Mouse (Mus musculus) heart, adult 8-10 months (tissue): ENCODE measurements around the gene Arhgap45. TPM values are rescaled to one million over a fixed set of nuclear protein-coding genes. Genes with fewer than 3 reads are reported as not detected.

ENCODE experiments used
- DNase-seq: peaks from one replicate; pipeline ENCODE4 v3.0.0; 2022; ENCODE audit warnings: low spot score
- total RNA-seq, 4 experiments: library from RNA; stranded (reverse); gene quantifications; 2 replicates each; pipeline ENCODE4 v1.2.4; 2022

Arhgap45 gene
- total RNA-seq, 4 experiments from 2014 or later: 2.9 to 5.1 (median 3.4) TPM

GRCm38 (mm10) chr10:80055364-80055763 is 38.9 kb downstream of the Arhgap45 start:
- DNase-seq: no peak

GRCm38 (mm10) chr10:80055891-80056290 is 39.4 kb downstream of the Arhgap45 start:
- DNase-seq: no peak

DNA sequence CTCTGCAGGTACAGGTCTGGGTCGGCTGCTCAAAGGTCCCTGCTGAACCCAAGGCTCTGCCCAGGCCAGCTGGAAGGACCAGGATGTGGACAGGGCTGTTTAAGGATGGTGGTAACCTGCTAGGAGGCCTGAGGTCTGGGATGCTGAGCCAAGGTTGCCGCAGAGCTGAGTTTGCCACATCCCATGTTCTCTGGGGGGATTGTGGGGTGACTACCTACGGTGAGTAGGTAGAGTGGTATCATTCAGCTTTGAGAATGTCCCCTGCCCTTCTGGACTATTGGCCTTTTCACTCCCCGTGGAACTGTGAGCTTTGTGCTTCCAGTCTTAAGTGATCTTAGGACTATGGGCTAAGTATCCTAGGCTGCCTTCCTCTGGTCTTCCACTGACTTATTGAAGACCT is 40.1 kb downstream of the Arhgap45 start:
- no peak for DNase-seq

DNA sequence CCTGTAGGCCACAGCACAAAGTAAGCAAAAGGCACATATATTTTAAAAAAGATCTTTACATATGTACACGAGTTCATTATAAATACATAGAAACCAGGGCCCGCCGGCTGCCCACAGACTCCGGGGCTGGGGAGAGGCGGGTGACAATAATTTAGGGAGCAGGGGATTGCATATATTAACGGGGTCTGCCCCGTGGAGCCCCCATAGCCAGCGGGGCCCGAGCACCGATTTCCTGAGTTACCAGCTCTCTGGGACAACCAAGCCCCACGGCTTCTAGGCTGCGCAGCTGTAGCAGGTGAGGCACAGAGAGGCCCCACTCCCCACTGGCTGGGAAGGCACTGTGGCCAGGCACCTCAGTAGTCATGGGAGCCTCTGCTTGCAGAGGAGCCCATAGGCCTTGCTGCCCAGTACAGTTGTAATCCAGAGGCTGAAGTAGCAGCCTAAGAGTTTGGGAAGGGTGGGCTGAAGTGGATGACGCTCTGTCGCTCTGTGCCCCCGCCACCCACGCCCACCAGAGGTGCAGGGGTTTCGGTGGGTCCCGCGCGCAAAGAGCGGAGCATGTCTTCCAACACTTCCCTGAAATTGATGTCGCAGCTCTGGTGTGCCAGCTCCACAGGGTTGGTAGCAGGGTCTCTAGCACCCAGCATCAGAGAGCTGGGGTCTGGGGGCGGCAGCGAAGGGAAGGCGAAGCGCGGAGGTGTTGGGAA is 40.7 kb downstream of the Arhgap45 start:
- DNase-seq: no peak

- DNase-seq: no peak
Measured at GRCm38 (mm10) chr10:80057683-80058326, 41.4 kb downstream of the Arhgap45 start.

- DNase-seq: no peak
Measured at GRCm38 (mm10) chr10:80063104-80063503, 46.7 kb downstream of the Arhgap45 start.

DNA sequence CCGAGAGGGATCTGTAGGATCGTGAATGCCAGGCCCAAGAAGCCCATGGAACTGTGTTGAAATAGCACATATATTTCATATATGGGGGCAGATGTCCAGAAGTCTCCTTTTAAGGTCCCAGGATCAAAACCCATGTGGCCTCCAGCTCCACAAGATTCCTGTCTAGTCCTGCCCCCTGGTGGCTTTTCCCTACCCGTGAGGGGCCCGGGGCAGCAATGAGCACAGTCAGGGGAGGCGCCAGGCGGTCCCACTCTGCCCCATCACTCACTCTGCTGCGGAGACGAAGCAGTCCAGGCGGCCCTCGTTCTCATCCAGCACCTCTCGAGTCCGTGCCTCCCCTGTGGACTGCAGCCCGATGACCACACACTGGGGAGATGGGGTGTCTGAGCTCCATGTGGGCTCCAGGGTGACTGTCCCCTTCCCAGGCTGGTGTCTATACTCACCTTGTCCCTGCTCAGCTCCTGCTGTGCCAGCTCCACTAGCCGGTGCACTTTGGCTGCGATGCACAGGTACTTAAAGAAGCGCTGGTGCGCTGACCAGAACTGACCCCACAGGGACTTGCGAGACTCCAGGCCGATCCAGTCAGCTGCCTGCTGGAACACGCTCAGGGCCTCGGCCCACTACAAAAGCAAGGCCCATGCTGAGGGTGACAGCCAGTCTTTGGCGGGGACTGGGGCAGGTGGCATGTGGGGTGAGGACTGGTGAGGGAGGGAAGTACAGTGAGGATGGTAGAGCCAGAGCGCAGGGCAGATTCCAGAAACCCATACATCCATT is 47.6 kb downstream of the Arhgap45 start:
- DNase-seq: no peak

DNA sequence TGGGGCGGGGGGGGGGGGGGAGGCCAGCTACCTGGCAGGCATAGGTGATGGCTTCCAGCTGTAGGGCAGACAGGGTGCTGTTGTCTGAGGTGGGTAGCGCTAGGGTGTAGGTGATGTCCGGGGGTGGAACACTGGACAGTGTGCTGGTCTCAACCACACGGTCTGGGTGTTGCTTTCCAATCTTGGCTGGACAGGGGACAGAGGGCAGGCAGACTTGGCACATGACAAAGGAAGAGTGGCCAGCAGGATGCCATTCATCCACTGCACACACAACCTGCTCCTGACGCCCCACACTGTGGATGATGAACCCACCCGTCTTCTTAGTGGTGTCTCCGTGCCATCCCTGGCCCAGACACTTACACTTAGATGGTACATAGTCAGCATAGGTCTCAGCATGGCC is 52.8 kb downstream of the Arhgap45 start:
- no peak for DNase-seq

GRCm38 (mm10) chr10:80069948-80070450 is 53.5 kb downstream of the Arhgap45 start:
- DNase-seq: no peak

DNA sequence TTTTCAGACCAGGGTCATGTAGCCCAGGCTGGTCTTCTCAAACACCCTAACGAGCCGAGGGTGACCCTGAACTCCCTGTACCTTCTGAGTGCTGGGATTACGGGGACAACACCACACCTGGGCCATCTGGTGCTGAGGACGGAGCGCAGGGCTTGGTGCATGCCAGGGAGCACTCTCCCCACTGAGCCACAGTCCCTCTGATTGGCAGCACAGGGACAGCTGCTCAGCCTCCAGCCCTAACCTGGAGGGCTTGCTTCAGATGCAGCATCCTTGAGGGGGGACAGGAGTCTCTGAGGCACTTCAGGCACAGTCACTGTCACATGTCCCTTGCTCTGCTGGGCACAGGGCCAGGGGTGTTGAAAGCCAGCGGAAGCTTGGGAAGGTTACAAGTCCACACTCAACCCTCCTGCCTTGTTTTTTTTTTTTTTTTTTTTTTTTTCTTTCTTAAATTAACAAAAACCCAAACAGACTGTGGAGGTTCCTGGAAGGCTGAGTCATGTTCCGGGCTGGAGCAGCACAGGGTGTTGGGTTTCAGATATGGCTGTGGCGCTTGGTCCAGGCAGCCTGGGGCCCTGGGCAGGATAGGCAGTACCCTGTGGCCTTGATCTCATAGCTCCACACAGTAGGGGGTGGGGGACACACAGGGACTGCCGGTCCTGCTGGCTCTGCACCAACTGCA is 54.5 kb downstream of the Arhgap45 start:
- peak; percentile 87 for DNase-seq

- DNase-seq: no peak
Measured at GRCm38 (mm10) chr10:80071516-80071900, 55.1 kb downstream of the Arhgap45 start.

- DNase-seq: no peak
Measured at GRCm38 (mm10) chr10:80072623-80073489, 56.4 kb downstream of the Arhgap45 start.

DNA sequence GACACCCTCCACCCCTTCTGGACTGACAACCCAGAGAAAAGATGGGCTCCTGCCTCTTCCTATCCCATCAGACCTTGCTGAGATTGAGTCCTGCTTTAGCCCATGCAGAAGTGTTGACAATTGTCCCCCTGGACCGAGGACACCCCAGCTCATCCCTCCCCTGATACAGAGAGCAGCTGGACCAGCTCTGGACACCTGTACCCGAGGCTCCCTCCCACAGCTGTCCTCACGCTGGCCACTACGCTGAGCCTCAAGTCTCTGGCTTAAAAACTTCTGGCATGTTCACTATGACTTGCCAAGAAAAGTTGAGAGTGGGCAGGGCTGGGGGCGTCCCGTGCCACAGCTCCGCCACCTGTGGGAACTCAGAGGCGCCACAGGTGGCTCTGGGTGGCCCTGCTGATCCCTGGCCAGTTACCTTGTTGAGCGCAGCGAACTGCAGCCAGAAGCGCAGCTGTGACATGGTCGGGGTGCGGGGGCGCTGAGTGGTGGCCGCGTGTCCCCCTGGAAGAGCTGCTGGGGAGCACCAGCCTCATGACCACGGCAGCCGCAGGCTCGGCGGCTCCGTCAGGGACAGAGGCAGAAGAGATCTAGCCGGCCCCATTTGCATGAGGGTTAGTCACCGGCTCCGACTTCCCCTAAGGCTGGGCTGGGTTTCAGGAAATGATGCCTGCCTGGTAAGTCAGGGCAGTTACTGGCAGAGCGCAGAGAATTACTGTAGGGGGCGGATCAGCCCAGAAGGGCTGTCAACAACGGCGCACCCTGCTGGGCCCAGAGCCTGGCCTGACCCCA is 58.6 kb downstream of the Arhgap45 start:
- peak; percentile 79 for DNase-seq

DNA sequence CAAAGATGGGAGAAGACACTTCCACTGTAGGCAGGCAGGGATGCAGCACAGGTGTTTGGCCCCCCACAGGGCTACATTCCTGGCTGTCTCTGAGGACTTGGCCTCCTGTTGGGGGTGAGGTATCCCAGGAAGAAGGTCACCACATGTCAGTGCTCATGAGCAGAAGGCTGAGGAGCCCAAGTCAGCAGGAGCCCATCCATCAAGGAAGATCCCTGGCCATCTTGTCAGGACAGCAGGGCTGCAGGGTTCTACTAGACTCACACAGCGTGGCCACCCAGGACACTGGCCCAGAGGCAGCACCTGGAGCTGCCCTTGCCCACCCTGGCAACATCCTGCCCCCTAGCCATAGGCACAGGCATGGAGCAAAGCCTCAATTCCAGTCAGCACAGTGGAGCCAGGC is 59.5 kb downstream of the Arhgap45 start:
- DNase-seq: no peak

DNA sequence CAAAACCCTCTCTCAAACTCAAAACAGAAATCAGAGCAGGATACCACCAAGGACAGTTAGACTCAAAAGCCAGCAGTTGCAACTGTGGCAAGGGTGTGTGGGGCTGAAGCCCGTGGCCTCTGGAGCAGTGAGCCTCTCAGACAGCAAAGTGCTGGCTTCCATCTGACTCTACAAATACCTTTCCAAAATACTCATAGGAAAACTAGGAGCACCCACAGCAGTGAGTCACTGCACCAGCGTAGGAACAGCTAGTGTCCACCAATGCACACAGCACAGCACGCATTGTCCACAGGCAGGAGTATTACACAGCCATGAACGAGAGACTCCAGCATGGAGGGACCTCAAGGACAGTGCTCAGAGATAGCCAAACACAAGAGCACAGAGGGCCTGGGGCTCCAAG is 59.9 kb downstream of the Arhgap45 start:
- DNase-seq: no peak

GRCm38 (mm10) chr10:80077312-80077711 is 60.9 kb downstream of the Arhgap45 start:
- DNase-seq: no peak

DNA sequence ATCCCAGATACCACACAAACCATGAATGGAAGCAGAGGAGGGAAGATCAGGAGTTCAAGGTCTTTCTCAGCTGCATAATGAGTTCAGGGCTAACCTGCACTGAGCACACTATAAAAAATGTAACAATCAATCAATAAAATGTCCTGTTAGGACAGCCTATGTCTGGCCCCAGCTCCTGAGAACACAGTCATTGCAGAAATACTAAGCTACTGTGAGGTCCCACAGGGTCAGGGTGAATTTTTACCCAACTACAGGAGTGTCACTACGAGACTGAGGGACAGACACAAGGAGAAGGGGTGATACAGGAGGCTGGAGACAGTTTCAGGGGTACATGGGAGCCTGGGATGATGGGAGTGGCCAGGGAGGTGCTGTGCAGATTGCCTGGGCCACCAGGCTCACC is 61.9 kb downstream of the Arhgap45 start:
- no peak for DNase-seq

DNA sequence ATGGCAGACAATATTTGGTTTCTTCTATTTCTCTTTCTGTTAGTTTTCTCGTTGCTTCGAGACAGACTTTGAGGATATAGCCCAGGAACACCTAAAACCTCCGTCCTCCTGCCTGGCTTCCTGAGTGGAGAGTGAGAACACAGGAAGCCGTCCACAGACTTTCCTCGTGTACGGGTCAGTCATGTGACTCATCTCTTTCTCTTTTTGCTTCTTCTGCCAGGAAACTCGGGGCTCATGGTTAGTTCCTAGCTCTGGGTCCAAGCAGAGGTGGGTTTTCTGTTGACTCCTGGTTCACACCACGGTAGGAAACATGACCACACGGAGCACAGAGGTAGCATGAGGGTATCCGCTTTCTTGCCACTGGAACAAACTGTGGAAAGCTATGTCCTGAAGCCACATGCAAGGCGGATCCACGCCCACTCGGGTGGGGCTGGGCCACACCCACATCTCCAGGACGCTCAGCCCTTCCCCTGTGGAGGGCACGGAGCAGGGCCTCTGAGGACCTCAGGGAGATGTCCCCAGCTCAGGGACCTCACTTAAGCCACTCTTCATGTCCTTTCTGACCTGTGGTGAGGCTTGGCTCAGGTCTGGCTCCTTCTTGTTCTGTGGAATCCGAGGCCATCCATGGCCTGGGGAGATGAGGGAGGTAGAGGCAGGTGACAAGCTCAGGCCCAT is 64.1 kb downstream of the Arhgap45 start:
- no peak for DNase-seq
